Mouse (Mus musculus): ENCODE measurements around the gene Nr1h3. TPM values are rescaled to one million over a fixed set of nuclear protein-coding genes. Genes with fewer than 3 reads are reported as not detected.
A peak's percentile ranks its signal among the peaks of the same experiment; 100 is the strongest.

The Nr1h3 gene
- polyA plus RNA-seq, 1 experiment from 2014 or later, result 1.4 TPM

- no peaks in the 10 kb centered on the region for H3K4me1 ChIP-seq (ENCODE audit: control insufficient read depth, insufficient read depth, low read length)
- no peak overlapping the region for H3K27ac ChIP-seq (ENCODE audit: low read length)
- H3K27me3 ChIP-seq (ENCODE audit: control insufficient read depth, insufficient read depth, low read length), result no peaks in the 10 kb centered on the region
- no peaks in the 10 kb centered on the region for H3K9me3 ChIP-seq (ENCODE audit: control insufficient read depth, low read depth, low read length)
- WGBS, result 83% methylated on average over 4 of the region's 4 CpGs
- H3K4me2 ChIP-seq (replicated peaks; ENCODE audit: low read depth, low read length), result no peak overlapping the region
- no peak overlapping the region for H3K9ac ChIP-seq (replicated peaks; ENCODE audit: low read depth, low read length)
- H3K36me3 ChIP-seq (ENCODE audit: control insufficient read depth, insufficient read depth, low read length), result peaks cover 24% of the 10 kb centered on the region; the same call in 1 of the 2 replicates
- no peak overlapping the region for H3K4me3 ChIP-seq (ENCODE audit: low read depth, low read length)
- ATAC-seq (ENCODE audit: insufficient number of reproducible peaks, insufficient read depth, low FRiP score, low read depth), result no peak
Observed at GRCm38 (mm10) chr2:91162952-91163351, 39.7 kb downstream of the Nr1h3 start.

GRCm38 (mm10) chr2:91160591-91160990 is 42.0 kb downstream of the Nr1h3 start:
- Histone ChIP-seq H3K36me3 (ENCODE audit: control insufficient read depth, insufficient read depth, low read length) (peaks cover 21% of the 10 kb centered on the region; the same call in 1 of the 2 replicates), H3K9me3 (ENCODE audit: control insufficient read depth, low read depth, low read length) (no peaks in the 10 kb centered on the region), H3K4me2 (replicated peaks; ENCODE audit: low read depth, low read length) (no peak overlapping the region), H3K4me3 (ENCODE audit: low read depth, low read length) (no peak overlapping the region), H3K4me1 (ENCODE audit: control insufficient read depth, insufficient read depth, low read length) (no peaks in the 10 kb centered on the region), H3K9ac (replicated peaks; ENCODE audit: low read depth, low read length) (no peak overlapping the region), H3K27ac (ENCODE audit: low read length) (no peak overlapping the region), H3K27me3 (ENCODE audit: control insufficient read depth, insufficient read depth, low read length) (no peaks in the 10 kb centered on the region)
- no peak for ATAC-seq (ENCODE audit: insufficient number of reproducible peaks, insufficient read depth, low FRiP score, low read depth)
- 78% methylated on average over 6 of the region's 6 CpGs for WGBS

DNA sequence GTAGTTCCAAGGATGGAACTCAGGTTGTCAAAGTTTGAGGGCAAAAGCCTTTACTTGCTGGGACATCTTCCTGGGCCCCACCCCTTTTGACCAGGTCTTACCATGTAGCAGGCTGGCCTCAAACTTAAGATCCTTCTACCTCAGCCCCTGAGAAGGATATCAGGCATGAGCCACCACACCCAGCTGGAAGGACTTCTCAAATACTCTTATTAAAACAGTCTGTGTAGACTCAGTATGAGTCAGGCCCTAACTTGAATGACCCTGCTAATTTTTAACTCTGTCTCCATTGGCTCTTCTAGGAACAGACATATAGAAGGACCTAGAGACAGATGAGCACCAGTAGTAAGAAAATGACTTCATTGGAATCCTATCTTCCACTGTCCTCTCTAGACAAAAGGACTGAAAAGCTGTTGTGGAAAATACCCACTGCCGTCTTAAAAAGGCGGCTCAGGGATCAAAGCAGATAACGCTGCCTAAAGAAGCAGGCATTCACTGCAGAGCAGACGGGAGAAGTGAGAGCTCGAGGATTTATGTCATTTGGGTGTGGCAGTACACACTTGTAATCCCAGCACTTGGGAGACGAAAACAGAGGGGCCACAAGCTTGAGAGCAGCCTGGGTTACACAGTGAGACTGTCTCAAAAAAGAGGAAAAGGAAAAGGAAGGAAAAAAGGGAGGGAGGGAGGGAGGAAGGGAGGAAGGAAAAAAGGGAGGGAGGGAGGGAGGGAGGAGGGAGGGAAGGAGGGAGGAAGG is 45.5 kb downstream of the Nr1h3 start:
- Histone ChIP-seq H3K9me3 (ENCODE audit: control insufficient read depth, low read depth, low read length) (no peaks in the 10 kb centered on the region), H3K36me3 (ENCODE audit: control insufficient read depth, insufficient read depth, low read length) (peaks cover 19% of the 10 kb centered on the region; the same call in 1 of the 2 replicates), H3K27me3 (ENCODE audit: control insufficient read depth, insufficient read depth, low read length) (no peaks in the 10 kb centered on the region), H3K27ac (ENCODE audit: low read length) (peak overlapping the region; percentile 21; the same call in 1 of the 2 replicates), H3K4me3 (ENCODE audit: low read depth, low read length) (no peak overlapping the region), H3K4me2 (replicated peaks; ENCODE audit: low read depth, low read length) (no peak overlapping the region), H3K4me1 (ENCODE audit: control insufficient read depth, insufficient read depth, low read length) (no peaks in the 10 kb centered on the region), H3K9ac (replicated peaks; ENCODE audit: low read depth, low read length) (no peak overlapping the region)
- WGBS, result 37% methylated on average over 6 of the region's 6 CpGs
- ATAC-seq (ENCODE audit: insufficient number of reproducible peaks, insufficient read depth, low FRiP score, low read depth), result peak; percentile 49; the same call in 1 of the 2 replicates

DNA sequence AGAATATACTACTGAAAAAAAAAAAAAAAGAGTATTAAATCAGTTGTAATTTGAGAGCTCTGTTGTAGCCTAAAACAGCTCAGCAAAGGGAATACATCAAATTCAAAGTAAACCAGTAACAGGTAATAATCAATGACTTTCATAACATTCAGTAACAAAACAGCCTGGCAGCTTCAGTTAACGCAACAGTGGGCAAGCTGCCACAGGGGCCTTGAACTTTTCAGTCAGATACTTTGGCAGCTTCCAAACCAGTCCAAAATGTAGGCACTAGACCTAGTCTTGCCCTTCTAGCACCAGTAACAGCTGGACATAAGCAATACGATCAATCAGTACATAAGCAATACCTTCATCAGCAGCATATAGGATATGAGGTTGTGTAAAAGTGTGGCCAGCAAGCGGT is 48.5 kb downstream of the Nr1h3 start:
- Histone ChIP-seq H3K4me1 (ENCODE audit: control insufficient read depth, insufficient read depth, low read length) (no peaks in the 10 kb centered on the region), H3K27me3 (ENCODE audit: control insufficient read depth, insufficient read depth, low read length) (no peaks in the 10 kb centered on the region), H3K4me3 (ENCODE audit: low read depth, low read length) (no peak overlapping the region), H3K36me3 (ENCODE audit: control insufficient read depth, insufficient read depth, low read length) (peaks cover 14% of the 10 kb centered on the region; the same call in 1 of the 2 replicates), H3K9ac (replicated peaks; ENCODE audit: low read depth, low read length) (no peak overlapping the region), H3K27ac (ENCODE audit: low read length) (no peak overlapping the region), H3K4me2 (replicated peaks; ENCODE audit: low read depth, low read length) (no peak overlapping the region), H3K9me3 (ENCODE audit: control insufficient read depth, low read depth, low read length) (no peaks in the 10 kb centered on the region)
- whole genome bisulfite sequencing, result 97% methylated on average over 3 of the region's 3 CpGs
- ATAC-seq (ENCODE audit: insufficient number of reproducible peaks, insufficient read depth, low FRiP score, low read depth), result no peak

- Histone ChIP-seq H3K27me3 (ENCODE audit: control insufficient read depth, insufficient read depth, low read length) (no peaks in the 10 kb centered on the region), H3K36me3 (ENCODE audit: control insufficient read depth, insufficient read depth, low read length) (peaks cover 12% of the 10 kb centered on the region; the same call in 1 of the 2 replicates), H3K27ac (ENCODE audit: low read length) (no peak overlapping the region), H3K4me2 (replicated peaks; ENCODE audit: low read depth, low read length) (no peak overlapping the region), H3K9me3 (ENCODE audit: control insufficient read depth, low read depth, low read length) (no peaks in the 10 kb centered on the region), H3K9ac (replicated peaks; ENCODE audit: low read depth, low read length) (no peak overlapping the region), H3K4me1 (ENCODE audit: control insufficient read depth, insufficient read depth, low read length) (no peaks in the 10 kb centered on the region), H3K4me3 (ENCODE audit: low read depth, low read length) (no peak overlapping the region)
- ATAC-seq (ENCODE audit: insufficient number of reproducible peaks, insufficient read depth, low FRiP score, low read depth), result no peak
- 68% methylated on average over 3 of the region's 3 CpGs for WGBS
Observed at GRCm38 (mm10) chr2:91152885-91153377, 49.7 kb downstream of the Nr1h3 start.

DNA sequence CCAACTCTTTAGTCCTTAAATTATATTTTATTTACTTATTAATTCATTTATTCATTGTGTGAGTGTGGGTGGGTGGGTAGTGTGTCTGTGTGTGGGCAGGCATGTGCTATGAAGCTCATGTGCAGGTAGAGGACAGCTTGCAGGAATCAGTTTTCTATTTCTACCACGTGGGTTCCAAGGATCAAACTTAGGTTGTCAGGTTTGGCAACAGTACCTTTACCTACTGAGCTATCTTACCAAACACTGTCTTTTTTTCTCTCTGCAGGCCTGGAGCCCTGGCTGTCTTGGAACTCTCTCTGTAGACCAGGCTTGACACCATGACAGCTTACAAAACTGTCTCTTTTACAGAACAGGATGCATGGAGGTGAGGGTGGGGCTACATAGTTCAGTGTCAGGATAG is 51.3 kb downstream of the Nr1h3 start:
- no peak overlapping the region for H3K27ac ChIP-seq (ENCODE audit: low read length)
- H3K4me1 ChIP-seq (ENCODE audit: control insufficient read depth, insufficient read depth, low read length), result no peaks in the 10 kb centered on the region
- ATAC-seq (ENCODE audit: insufficient number of reproducible peaks, insufficient read depth, low FRiP score, low read depth), result no peak
- no peak overlapping the region for H3K4me2 ChIP-seq (replicated peaks; ENCODE audit: low read depth, low read length)
- no peak overlapping the region for H3K9ac ChIP-seq (replicated peaks; ENCODE audit: low read depth, low read length)
- 64% methylated on average over 1 of the region's 1 CpGs for WGBS
- H3K27me3 ChIP-seq (ENCODE audit: control insufficient read depth, insufficient read depth, low read length), result no peaks in the 10 kb centered on the region
- no peak overlapping the region for H3K4me3 ChIP-seq (ENCODE audit: low read depth, low read length)
- peaks cover 9% of the 10 kb centered on the region; the same call in 1 of the 2 replicates for H3K36me3 ChIP-seq (ENCODE audit: control insufficient read depth, insufficient read depth, low read length)
- H3K9me3 ChIP-seq (ENCODE audit: control insufficient read depth, low read depth, low read length), result no peaks in the 10 kb centered on the region

GRCm38 (mm10) chr2:91148101-91148500 is 54.5 kb downstream of the Nr1h3 start:
- no peak overlapping the region for H3K4me3 ChIP-seq (ENCODE audit: low read depth, low read length)
- H3K9me3 ChIP-seq (ENCODE audit: control insufficient read depth, low read depth, low read length), result no peaks in the 10 kb centered on the region
- no peak overlapping the region for H3K4me2 ChIP-seq (replicated peaks; ENCODE audit: low read depth, low read length)
- H3K9ac ChIP-seq (replicated peaks; ENCODE audit: low read depth, low read length), result no peak overlapping the region
- H3K27ac ChIP-seq (ENCODE audit: low read length), result no peak overlapping the region
- ATAC-seq (ENCODE audit: insufficient number of reproducible peaks, insufficient read depth, low FRiP score, low read depth), result no peak
- no peaks in the 10 kb centered on the region for H3K27me3 ChIP-seq (ENCODE audit: control insufficient read depth, insufficient read depth, low read length)
- H3K4me1 ChIP-seq (ENCODE audit: control insufficient read depth, insufficient read depth, low read length), result no peaks in the 10 kb centered on the region
- H3K36me3 ChIP-seq (ENCODE audit: control insufficient read depth, insufficient read depth, low read length), result no peaks in the 10 kb centered on the region; the same call in 1 of the 2 replicates

GRCm38 (mm10) chr2:91143401-91143800 is 59.2 kb downstream of the Nr1h3 start:
- no peak for ATAC-seq (ENCODE audit: insufficient number of reproducible peaks, insufficient read depth, low FRiP score, low read depth)
- H3K9ac ChIP-seq (replicated peaks; ENCODE audit: low read depth, low read length), result no peak overlapping the region

More at GRCm38 (mm10) chr2:91143401-91143800, 59.2 kb downstream of the Nr1h3 start:
- Histone ChIP-seq H3K4me2 (replicated peaks; ENCODE audit: low read depth, low read length) (no peak overlapping the region), H3K9me3 (ENCODE audit: control insufficient read depth, low read depth, low read length) (no peaks in the 10 kb centered on the region), H3K4me3 (ENCODE audit: low read depth, low read length) (no peak overlapping the region), H3K4me1 (ENCODE audit: control insufficient read depth, insufficient read depth, low read length) (no peaks in the 10 kb centered on the region), H3K27ac (ENCODE audit: low read length) (no peak overlapping the region), H3K27me3 (ENCODE audit: control insufficient read depth, insufficient read depth, low read length) (no peaks in the 10 kb centered on the region), H3K36me3 (ENCODE audit: control insufficient read depth, insufficient read depth, low read length) (no peaks in the 10 kb centered on the region; the same call in 1 of the 2 replicates)
- whole genome bisulfite sequencing, result over 99% methylated on average over 11 of the region's 11 CpGs

Measured in stomach, embryonic 14.5 days (tissue).